Mouse (Mus musculus) embryonic fibroblast, embryonic 13.5 days (primary cell): ENCODE data around the gene Slc13a1.

Source experiments
- CTCF ChIP-seq: IDR thresholded peaks from 2 replicates; pipeline ENCODE4 v1.5.1; 2011; ENCODE audit warnings: mild to moderate bottlenecking, control low read depth, low read length, moderate library complexity, borderline replicate concordance; ENCODE audit not compliant: insufficient read depth
- POLR2A ChIP-seq: IDR thresholded peaks from 2 replicates; pipeline ENCODE4 v1.6.1; 2011; ENCODE audit warnings: low read depth, mild to moderate bottlenecking, control low read depth, low read length, moderate library complexity

- TF ChIP-seq CTCF (no peak), POLR2A (no peak)
Observed at GRCm38 (mm10) chr6:24105681-24106080, 62.2 kb downstream of the Slc13a1 start.
